8 mouse cellular contexts compared by ENCODE assay signal in genomic region chr13:49247740-49248466, GRCm38 (mm10). TPM values are rescaled to one million over a fixed set of nuclear protein-coding genes. Genes with fewer than 3 reads are reported as not detected.
DNase-seq lines count a peak whose midpoint lies in the region; ATAC-seq and TF ChIP-seq lines count a peak whose summit lies in the region.

No protein-coding gene starts in this region.

- 2% methylated on average over 58 of the region's 58 CpGs for WGBS in lung, adult 2 months
- WGBS in forebrain, embryonic 10.5 days: 1% methylated on average over 58 of the region's 58 CpGs
- WGBS in lung, postnatal 0 days: under 1% methylated on average over 57 of the region's 58 CpGs

- peak overlapping the region; percentile 66 for H3K4me3 ChIP-seq in lung, adult 2 months (replicated peaks; ENCODE audit: extremely low read depth, low read depth, low read length)
- H3K4me3 ChIP-seq in forebrain, embryonic 10.5 days: peak overlapping the region; percentile 57
- H3K4me3 ChIP-seq in lung, postnatal 0 days (ENCODE audit: low read depth, low read length): peak overlapping the region; percentile 41

- H3K4me2 ChIP-seq in lung, postnatal 0 days (replicated peaks; ENCODE audit: low read depth, low read length): peak overlapping the region; percentile 69

- H3K4me1 ChIP-seq in lung, adult 2 months (ENCODE audit: control insufficient read depth, insufficient read depth, low read length): peaks cover 6% of the 10 kb centered on the region
- peaks cover 41% of the 10 kb centered on the region for H3K4me1 ChIP-seq in forebrain, embryonic 10.5 days
- no peaks in the 10 kb centered on the region for H3K4me1 ChIP-seq in lung, postnatal 0 days (ENCODE audit: insufficient read depth, low read depth, low read length)

- H3K9ac ChIP-seq in lung, postnatal 0 days (replicated peaks; ENCODE audit: low read depth): 0 out of 2 replicates have a peak overlapping the region, but pooled peaks have one; percentile 8

- no peaks in the 10 kb centered on the region for H3K36me3 ChIP-seq in forebrain, embryonic 10.5 days (replicated peaks)
- no peaks in the 10 kb centered on the region for H3K36me3 ChIP-seq in lung, postnatal 0 days (ENCODE audit: insufficient read depth, low read length)

- H3K27me3 ChIP-seq in forebrain, embryonic 10.5 days (ENCODE audit: poor library complexity, severe bottlenecking): peaks cover 69% of the 10 kb centered on the region
- peaks cover 15% of the 10 kb centered on the region for H3K27me3 ChIP-seq in lung, postnatal 0 days (replicated peaks; ENCODE audit: insufficient read depth, low read length)

- no peak for TF ChIP-seq CTCF in lung, adult 2 months (IDR thresholded peaks at IDR 0.05; ENCODE audit: insufficient read depth, low read length)
- no peak for TF ChIP-seq CTCF in lung, postnatal 0 days (IDR thresholded peaks at IDR 0.05)

- peak; percentile 19 for DNase-seq in lung, adult 2 months
- DNase-seq in lung, postnatal 25 days (ENCODE audit: low spot score): no peak
- peak; percentile 70 for DNase-seq in forebrain, embryonic 10.5 days (ENCODE audit: extremely low spot score, low spot score)
- DNase-seq in kidney, adult 18-20 months: peak; percentile 73
- peak; percentile 38 for DNase-seq in lung, postnatal 0 days (ENCODE audit: low spot score)
- DNase-seq in retina, adult 2 months (ENCODE audit: low read depth, low spot score): peak; percentile 74
- DNase-seq in left cerebral cortex, postnatal 14 days (ENCODE audit: low spot score in 2 of 2): no peak
- no peak for DNase-seq in cerebellum, adult 8-10 months

- peak overlapping the region; percentile 44; the same call in 1 of the 2 replicates for H3K27ac ChIP-seq in forebrain, embryonic 10.5 days
- no peak overlapping the region for H3K27ac ChIP-seq in lung, postnatal 0 days (ENCODE audit: low read length)

- intact Hi-C loops in left cerebral cortex, postnatal 14 days (cut with DNase I): no loop called here

- ATAC-seq in lung, postnatal 0 days: peak; percentile 67

- H3K9me3 ChIP-seq in forebrain, embryonic 10.5 days: no peaks in the 10 kb centered on the region
- no peaks in the 10 kb centered on the region for H3K9me3 ChIP-seq in lung, postnatal 0 days (ENCODE audit: low read length)

- no peak for TF ChIP-seq EP300 in lung, postnatal 0 days (IDR thresholded peaks at IDR 0.05)

- TF ChIP-seq POLR2A in lung, adult 2 months (IDR thresholded peaks at IDR 0.05; ENCODE audit: borderline replicate concordance, extremely low read depth, low read depth, low read length): peak; percentile 25; the same call in 1 of the 2 replicates

RNA-seq across cellular contexts. Expression of gene Susd3, which starts 0.6 kb away (rescaled TPM):
- 7.1 and 7.9 TPM in 2 replicates for polyA plus RNA-seq in lung, adult 2 months (2012; rRNA removed)
- polyA plus RNA-seq in forebrain, embryonic 10.5 days (2016; fragmentation: Nextera tagmentation; extraction: Ambion mirVana): 0.82 and 0.95 TPM in 2 replicates
- 2.5 TPM in 2 replicates for polyA plus RNA-seq in lung, postnatal 0 days (2015; fragmentation: Nextera tagmentation; extraction: Ambion mirVana)
- 1 to 10 TPM; 2.5 to 5.0 TPM for total RNA-seq in left cerebral cortex, postnatal 14 days (2021)

RNA-seq across cellular contexts. Expression of gene Card19, which starts 32.1 kb away (rescaled TPM):
- 142 and 178 TPM in 2 replicates for polyA plus RNA-seq in lung, adult 2 months (2012; rRNA removed)
- 21.0 and 22.1 TPM in 2 replicates for polyA plus RNA-seq in forebrain, embryonic 10.5 days (2016; fragmentation: Nextera tagmentation; extraction: Ambion mirVana)
- 90.4 and 112 TPM in 2 replicates for polyA plus RNA-seq in lung, postnatal 0 days (2015; fragmentation: Nextera tagmentation; extraction: Ambion mirVana)
- 10 to 100 TPM in 1 of 2 experiments, 1 to 10 TPM in 1; 9.9 to 14.1 TPM for total RNA-seq in left cerebral cortex, postnatal 14 days (2021)

Comparison
In these comparisons a context has a peak if more than half of its experiments do, and no peak if none do; other contexts are left out.
1. DNase-seq: peak in lung, adult 2 months (single experiment), forebrain, embryonic 10.5 days (single experiment), kidney, adult 18-20 months (single experiment), lung, postnatal 0 days (single experiment) and retina, adult 2 months (single experiment); none in lung, postnatal 25 days (single experiment), left cerebral cortex, postnatal 14 days (0 of 2) and cerebellum, adult 8-10 months (single experiment).
2. Peak in every context shown above with its lines, with median percentiles within 50 percentile points of each other: H3K4me3 ChIP-seq.